Mouse (Mus musculus): ENCODE results near the gene Esr1. TPM values are rescaled to one million over a fixed set of nuclear protein-coding genes. Genes with fewer than 3 reads are reported as not detected.

The Esr1 gene
- polyA plus RNA-seq, 1 experiment from 2014 or later = 0.18 TPM

DNA sequence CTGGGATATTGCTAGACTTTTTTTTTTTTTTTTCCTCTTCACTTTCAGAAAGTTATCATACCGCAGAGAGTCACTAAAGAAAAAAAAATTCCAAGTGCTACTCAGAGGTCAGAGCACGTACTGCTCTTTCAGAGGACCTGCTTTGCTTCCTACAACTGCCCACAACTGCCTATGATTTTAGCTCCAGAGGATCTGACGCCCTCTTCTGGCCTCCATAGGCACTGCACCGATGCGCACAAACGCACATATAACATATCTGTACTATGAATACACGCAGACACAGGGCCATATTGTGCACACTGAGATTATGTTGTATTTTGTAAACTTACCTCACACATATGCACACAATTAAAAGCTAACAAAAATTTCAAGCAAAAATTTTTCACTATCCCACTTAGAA is 15.0 kb downstream of the Esr1 start:
- Histone ChIP-seq H3K4me2 (ENCODE audit: low read length) (no peak overlapping the region), H3K4me1 (ENCODE audit: control insufficient read depth, insufficient read depth, low read length) (no peaks in the 10 kb centered on the region), H3K27ac (ENCODE audit: low read depth, low read length) (no peak overlapping the region), H3K36me3 (ENCODE audit: control insufficient read depth, insufficient read depth, low read length) (no peaks in the 10 kb centered on the region), H3K27me3 (replicated peaks; ENCODE audit: control insufficient read depth, insufficient read depth, low read length) (no peaks in the 10 kb centered on the region), H3K9ac (ENCODE audit: low read length) (no peak overlapping the region), H3K9me3 (replicated peaks; ENCODE audit: control insufficient read depth, low read length) (no peaks in the 10 kb centered on the region), H3K4me3 (ENCODE audit: low read depth, low read length) (no peak overlapping the region)
- WGBS = 86% methylated on average over 7 of the region's 7 CpGs
- DNase-seq (ENCODE audit: low spot score) (no peak), ATAC-seq (no peak)

DNA sequence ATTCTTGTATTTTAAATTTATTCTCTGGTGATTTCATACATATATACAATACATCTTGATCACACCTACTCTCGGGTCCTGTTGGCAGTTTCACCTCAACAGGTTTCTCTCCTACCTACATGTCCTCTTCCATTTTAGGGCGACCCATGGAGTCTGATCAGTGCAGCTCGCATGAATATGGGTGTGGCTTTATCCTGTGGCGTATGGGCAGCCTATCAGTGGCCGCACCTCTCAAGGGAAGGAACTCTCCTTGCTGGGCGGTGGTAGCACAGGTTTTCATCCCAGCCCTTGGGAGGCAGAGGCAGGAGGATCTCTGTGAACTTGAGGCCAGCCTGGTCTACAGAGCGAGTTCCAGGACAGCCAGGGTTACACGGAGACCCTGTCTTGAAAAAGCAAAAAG is 15.6 kb downstream of the Esr1 start:
- no peak overlapping the region for H3K4me2 ChIP-seq (ENCODE audit: low read length)
- H3K9me3 ChIP-seq (replicated peaks; ENCODE audit: control insufficient read depth, low read length) = no peaks in the 10 kb centered on the region
- no peak overlapping the region for H3K27ac ChIP-seq (ENCODE audit: low read depth, low read length)
- no peaks in the 10 kb centered on the region for H3K36me3 ChIP-seq (ENCODE audit: control insufficient read depth, insufficient read depth, low read length)
- DNase-seq (ENCODE audit: low spot score) = no peak
- H3K27me3 ChIP-seq (replicated peaks; ENCODE audit: control insufficient read depth, insufficient read depth, low read length) = no peaks in the 10 kb centered on the region
- WGBS = 93% methylated on average over 8 of the region's 8 CpGs
- H3K4me3 ChIP-seq (ENCODE audit: low read depth, low read length) = no peak overlapping the region
- no peak for ATAC-seq
- no peak overlapping the region for H3K9ac ChIP-seq (ENCODE audit: low read length)
- no peaks in the 10 kb centered on the region for H3K4me1 ChIP-seq (ENCODE audit: control insufficient read depth, insufficient read depth, low read length)

DNA sequence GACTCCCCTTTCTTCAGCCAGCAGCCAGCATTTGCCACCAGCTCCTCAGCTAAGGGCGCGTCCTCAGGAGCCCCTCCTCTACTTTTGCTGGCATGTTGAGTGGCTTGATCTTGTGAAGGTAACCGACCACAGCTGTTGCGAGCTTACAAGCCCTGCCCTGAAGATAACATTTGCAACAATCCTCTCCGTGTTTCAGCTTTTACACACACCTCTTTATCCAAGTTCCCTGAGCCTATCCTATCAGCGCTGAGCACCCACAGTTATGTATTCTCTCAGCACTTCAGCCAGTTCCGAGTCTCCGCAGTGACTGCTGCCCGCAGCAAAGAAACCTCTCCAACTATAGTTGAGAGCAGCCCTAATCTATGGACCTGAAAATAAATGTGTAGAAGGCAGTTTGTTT is 16.0 kb downstream of the Esr1 start:
- Histone ChIP-seq H3K9me3 (replicated peaks; ENCODE audit: control insufficient read depth, low read length) (no peaks in the 10 kb centered on the region), H3K4me3 (ENCODE audit: low read depth, low read length) (no peak overlapping the region), H3K36me3 (ENCODE audit: control insufficient read depth, insufficient read depth, low read length) (no peaks in the 10 kb centered on the region), H3K4me1 (ENCODE audit: control insufficient read depth, insufficient read depth, low read length) (no peaks in the 10 kb centered on the region), H3K4me2 (ENCODE audit: low read length) (no peak overlapping the region), H3K27me3 (replicated peaks; ENCODE audit: control insufficient read depth, insufficient read depth, low read length) (no peaks in the 10 kb centered on the region), H3K9ac (ENCODE audit: low read length) (no peak overlapping the region), H3K27ac (ENCODE audit: low read depth, low read length) (no peak overlapping the region)
- ATAC-seq (no peak), DNase-seq (ENCODE audit: low spot score) (no peak)
- whole genome bisulfite sequencing = 91% methylated on average over 9 of the region's 9 CpGs

DNA sequence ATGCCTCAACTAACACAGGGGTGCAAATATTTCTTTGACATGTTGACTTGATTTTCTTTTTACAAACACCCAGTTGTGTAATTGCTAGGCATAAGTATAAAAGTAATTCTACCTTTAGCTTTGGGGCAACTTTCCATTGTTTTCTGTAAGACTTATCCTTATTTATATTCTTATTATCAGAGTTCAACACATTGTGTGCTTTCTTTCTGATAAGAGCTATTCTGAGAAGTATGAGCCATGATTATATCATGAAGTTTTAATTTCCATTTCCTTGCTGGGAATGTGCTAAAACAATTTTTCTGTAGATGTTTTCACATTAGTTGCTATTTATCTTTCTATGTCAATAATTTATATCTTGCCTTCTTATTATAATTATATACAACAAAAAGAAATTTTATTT is 17.9 kb downstream of the Esr1 start:
- no peak overlapping the region for H3K9ac ChIP-seq (ENCODE audit: low read length)
- no peaks in the 10 kb centered on the region for H3K4me1 ChIP-seq (ENCODE audit: control insufficient read depth, insufficient read depth, low read length)
- no peaks in the 10 kb centered on the region for H3K9me3 ChIP-seq (replicated peaks; ENCODE audit: control insufficient read depth, low read length)
- no peak overlapping the region for H3K4me3 ChIP-seq (ENCODE audit: low read depth, low read length)
- no peaks in the 10 kb centered on the region for H3K27me3 ChIP-seq (replicated peaks; ENCODE audit: control insufficient read depth, insufficient read depth, low read length)
- ATAC-seq (no peak), DNase-seq (ENCODE audit: low spot score) (no peak)
- H3K36me3 ChIP-seq (ENCODE audit: control insufficient read depth, insufficient read depth, low read length) = no peaks in the 10 kb centered on the region
- no peak overlapping the region for H3K27ac ChIP-seq (ENCODE audit: low read depth, low read length)
- no peak overlapping the region for H3K4me2 ChIP-seq (ENCODE audit: low read length)

DNA sequence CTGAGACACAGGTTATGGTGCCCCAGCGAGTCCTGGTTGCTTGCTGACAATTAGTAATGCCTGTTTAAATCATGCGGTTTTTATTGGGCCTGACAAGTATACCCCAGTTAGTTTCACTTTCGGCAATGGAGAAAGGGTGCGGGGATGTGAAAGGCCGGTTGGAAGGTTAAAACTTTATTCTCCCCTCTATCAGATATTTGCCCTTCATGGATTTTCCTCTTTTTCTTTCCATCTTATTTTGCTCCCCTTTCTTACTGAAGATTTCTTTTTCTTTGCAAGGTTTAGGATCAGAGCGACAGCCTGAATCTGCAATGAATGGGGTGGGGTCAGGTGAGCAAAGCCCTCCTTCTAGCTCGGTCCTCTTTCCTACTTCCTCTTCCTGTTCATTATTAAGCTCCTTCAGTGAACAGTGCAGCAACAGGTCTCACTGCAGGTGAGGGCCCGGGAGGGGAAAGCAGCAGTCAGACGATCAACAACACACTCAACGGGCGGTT is 20.9 kb downstream of the Esr1 start:
- Histone ChIP-seq H3K4me3 (ENCODE audit: low read depth, low read length) (no peak overlapping the region), H3K27ac (ENCODE audit: low read depth, low read length) (no peak overlapping the region), H3K27me3 (replicated peaks; ENCODE audit: control insufficient read depth, insufficient read depth, low read length) (no peaks in the 10 kb centered on the region), H3K36me3 (ENCODE audit: control insufficient read depth, insufficient read depth, low read length) (no peaks in the 10 kb centered on the region), H3K9ac (ENCODE audit: low read length) (no peak overlapping the region), H3K4me1 (ENCODE audit: control insufficient read depth, insufficient read depth, low read length) (no peaks in the 10 kb centered on the region), H3K4me2 (ENCODE audit: low read length) (no peak overlapping the region), H3K9me3 (replicated peaks; ENCODE audit: control insufficient read depth, low read length) (no peaks in the 10 kb centered on the region)
- ATAC-seq = no peak
- no peak for DNase-seq (ENCODE audit: low spot score)
- WGBS = 85% methylated on average over 11 of the region's 11 CpGs

DNA sequence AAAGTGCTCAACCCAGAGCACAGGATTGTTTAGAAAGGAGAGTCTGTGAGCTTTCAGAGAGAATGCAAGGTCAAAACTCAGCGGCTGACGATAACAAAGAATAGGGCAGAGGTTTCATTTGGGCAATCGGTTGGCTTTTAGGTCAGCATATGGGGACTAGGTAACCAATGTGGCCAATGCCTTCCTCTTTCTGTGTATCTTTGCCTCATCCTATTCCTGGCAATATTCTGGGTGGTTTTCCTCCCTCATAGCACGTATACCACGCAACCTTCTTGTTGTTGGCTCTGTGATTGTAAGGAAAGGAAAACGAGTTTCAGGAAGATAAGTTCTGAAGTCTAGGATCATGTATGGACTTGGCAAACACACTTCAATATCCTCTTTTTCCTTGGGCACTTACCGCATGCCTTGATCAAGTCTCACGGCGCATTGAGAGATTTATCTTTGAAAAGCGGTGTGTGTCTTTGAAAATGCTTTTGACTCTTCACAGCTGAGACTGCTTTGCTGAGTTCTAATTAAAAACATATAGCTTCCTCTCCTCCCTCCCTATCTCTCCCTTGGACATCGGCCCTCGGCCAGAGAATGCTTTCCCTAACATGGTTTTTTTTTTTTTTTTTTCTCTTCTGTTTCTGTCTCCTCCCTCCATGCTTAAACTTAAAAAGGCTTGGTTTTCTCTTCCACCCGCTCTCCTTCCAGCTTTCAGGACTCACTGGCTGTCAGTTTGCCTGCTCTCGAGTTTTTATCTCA is 22.1 kb downstream of the Esr1 start:
- no peak overlapping the region for H3K9ac ChIP-seq (ENCODE audit: low read length)
- no peaks in the 10 kb centered on the region for H3K9me3 ChIP-seq (replicated peaks; ENCODE audit: control insufficient read depth, low read length)
- no peak overlapping the region for H3K4me3 ChIP-seq (ENCODE audit: low read depth, low read length)
- H3K4me1 ChIP-seq (ENCODE audit: control insufficient read depth, insufficient read depth, low read length) = no peaks in the 10 kb centered on the region
- no peak overlapping the region for H3K27ac ChIP-seq (ENCODE audit: low read depth, low read length)
- no peaks in the 10 kb centered on the region for H3K27me3 ChIP-seq (replicated peaks; ENCODE audit: control insufficient read depth, insufficient read depth, low read length)
- ATAC-seq (no peak), DNase-seq (ENCODE audit: low spot score) (no peak)
- 83% methylated on average over 14 of the region's 14 CpGs for WGBS
- no peaks in the 10 kb centered on the region for H3K36me3 ChIP-seq (ENCODE audit: control insufficient read depth, insufficient read depth, low read length)
- no peak overlapping the region for H3K4me2 ChIP-seq (ENCODE audit: low read length)

DNA sequence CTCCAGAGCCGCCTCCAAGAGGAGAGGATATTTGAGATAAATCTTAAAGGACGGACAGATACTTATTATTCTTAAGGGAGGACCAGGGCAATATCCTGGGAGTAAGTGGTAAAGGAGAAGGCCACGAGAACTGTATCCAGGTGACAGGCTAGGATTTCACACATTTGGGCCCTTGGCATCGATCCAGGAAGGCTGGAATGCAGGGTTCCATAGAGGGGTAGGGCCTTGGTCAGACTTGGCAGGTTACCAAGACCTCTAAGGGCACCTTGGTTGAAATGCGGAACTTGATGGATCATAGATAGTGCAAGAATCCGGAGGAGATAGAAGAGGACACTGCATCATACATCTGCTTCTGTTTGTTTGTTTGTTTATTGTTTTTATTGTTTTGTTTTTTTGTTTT is 24.3 kb downstream of the Esr1 start:
- WGBS = 90% methylated on average over 6 of the region's 6 CpGs
- Histone ChIP-seq H3K36me3 (ENCODE audit: control insufficient read depth, insufficient read depth, low read length) (no peaks in the 10 kb centered on the region), H3K27ac (ENCODE audit: low read depth, low read length) (no peak overlapping the region), H3K9me3 (replicated peaks; ENCODE audit: control insufficient read depth, low read length) (no peaks in the 10 kb centered on the region), H3K4me3 (ENCODE audit: low read depth, low read length) (no peak overlapping the region), H3K4me1 (ENCODE audit: control insufficient read depth, insufficient read depth, low read length) (no peaks in the 10 kb centered on the region), H3K9ac (ENCODE audit: low read length) (no peak overlapping the region), H3K27me3 (replicated peaks; ENCODE audit: control insufficient read depth, insufficient read depth, low read length) (no peaks in the 10 kb centered on the region), H3K4me2 (ENCODE audit: low read length) (no peak overlapping the region)
- DNase-seq (ENCODE audit: low spot score) (no peak), ATAC-seq (no peak)

DNA sequence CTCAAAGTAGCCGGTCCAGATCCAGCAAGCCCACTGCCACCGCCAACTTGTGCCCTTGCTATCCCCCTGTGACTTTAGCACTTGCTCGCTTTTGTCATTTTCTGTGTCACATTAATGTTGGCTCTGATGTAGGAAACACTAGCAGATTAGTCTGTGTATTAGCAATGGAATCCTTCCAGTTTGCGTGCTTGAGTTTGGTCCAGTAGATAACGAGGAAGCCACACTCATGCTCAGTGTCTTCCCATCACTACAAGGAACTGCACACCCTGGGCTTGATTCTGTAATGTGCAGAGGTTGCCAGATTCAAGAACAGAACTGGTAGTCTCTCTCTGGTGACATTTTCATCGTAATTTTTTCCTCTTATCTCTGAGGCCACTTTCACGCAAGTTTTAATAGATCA is 34.7 kb downstream of the Esr1 start:
- DNase-seq (ENCODE audit: low spot score) (no peak), ATAC-seq (no peak)
- no peaks in the 10 kb centered on the region for H3K27me3 ChIP-seq (replicated peaks; ENCODE audit: control insufficient read depth, insufficient read depth, low read length)
- H3K36me3 ChIP-seq (ENCODE audit: control insufficient read depth, insufficient read depth, low read length) = no peaks in the 10 kb centered on the region
- H3K4me3 ChIP-seq (ENCODE audit: low read depth, low read length) = no peak overlapping the region
- H3K27ac ChIP-seq (ENCODE audit: low read depth, low read length) = no peak overlapping the region
- no peak overlapping the region for H3K9ac ChIP-seq (ENCODE audit: low read length)
- no peaks in the 10 kb centered on the region for H3K9me3 ChIP-seq (replicated peaks; ENCODE audit: control insufficient read depth, low read length)
- 80% methylated on average over 7 of the region's 7 CpGs for WGBS
- no peak overlapping the region for H3K4me2 ChIP-seq (ENCODE audit: low read length)
- H3K4me1 ChIP-seq (ENCODE audit: control insufficient read depth, insufficient read depth, low read length) = no peaks in the 10 kb centered on the region

DNA sequence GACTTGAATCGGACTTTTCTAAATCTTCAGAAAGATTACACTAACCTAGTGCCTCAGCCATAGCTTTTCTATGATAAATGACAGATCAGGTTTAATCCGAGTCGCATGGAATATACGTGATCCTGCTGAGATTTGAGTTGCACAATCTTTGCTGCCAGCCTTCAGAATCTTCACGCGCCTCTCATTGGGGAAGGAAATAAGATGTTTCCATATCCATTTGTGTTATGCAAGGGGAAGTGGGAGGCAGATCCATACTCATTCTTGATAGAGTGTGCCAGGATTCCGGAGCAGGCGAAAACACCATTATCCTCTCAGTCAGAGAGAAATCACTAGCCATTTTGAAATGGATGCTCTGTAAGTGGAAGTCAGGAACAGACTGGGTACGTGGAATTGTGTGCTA is 35.5 kb downstream of the Esr1 start:
- Histone ChIP-seq H3K27ac (ENCODE audit: low read depth, low read length) (no peak overlapping the region), H3K4me3 (ENCODE audit: low read depth, low read length) (no peak overlapping the region), H3K36me3 (ENCODE audit: control insufficient read depth, insufficient read depth, low read length) (no peaks in the 10 kb centered on the region), H3K4me1 (ENCODE audit: control insufficient read depth, insufficient read depth, low read length) (no peaks in the 10 kb centered on the region), H3K27me3 (replicated peaks; ENCODE audit: control insufficient read depth, insufficient read depth, low read length) (no peaks in the 10 kb centered on the region), H3K9me3 (replicated peaks; ENCODE audit: control insufficient read depth, low read length) (no peaks in the 10 kb centered on the region), H3K4me2 (ENCODE audit: low read length) (no peak overlapping the region), H3K9ac (ENCODE audit: low read length) (no peak overlapping the region)
- WGBS = 87% methylated on average over 9 of the region's 9 CpGs
- DNase-seq (ENCODE audit: low spot score) = no peak
- ATAC-seq = no peak

All from forebrain, embryonic 14.5 days (tissue).